Mouse (Mus musculus) CH12.LX (cell line): ENCODE data around the gene Car10.

Experiments used
- CTCF ChIP-seq, 2 experiments: IDR thresholded peaks in 1 of 2; conservative IDR thresholded peaks in 1 of 2; 2 replicates each; pipeline ENCODE4 v1.5.1; 2011 to 2012; ENCODE audit warnings: low read depth in 2 of 2, low read length in 2 of 2, improper control_type of control experiment in 1 of 2, inconsistent platforms in 1 of 2, mild to moderate bottlenecking in 1 of 2, moderate library complexity in 1 of 2
- GABPA ChIP-seq: IDR thresholded peaks from 2 replicates; pipeline ENCODE4 v1.6.1; 2012; ENCODE audit warnings: low read depth, low read length, improper control_type of control experiment, inconsistent platforms; ENCODE audit not compliant: insufficient replicate concordance
- MAFK ChIP-seq: IDR thresholded peaks from 2 replicates; pipeline ENCODE4 v1.6.1; 2011; ENCODE audit warnings: low read length, improper control_type of control experiment; ENCODE audit not compliant: insufficient replicate concordance
- MAX ChIP-seq: IDR thresholded peaks from 2 replicates; pipeline ENCODE4 v1.6.1; 2011; ENCODE audit warnings: low read length, improper control_type of control experiment
- MEF2A ChIP-seq: IDR thresholded peaks from 2 replicates; pipeline ENCODE4 v1.6.1; 2014; ENCODE audit warnings: low read depth, mild to moderate bottlenecking, inconsistent platforms, low read length, improper control_type of control experiment, borderline replicate concordance
- POLR2A ChIP-seq: IDR thresholded peaks from 2 replicates; pipeline ENCODE4 v1.6.1; 2011; ENCODE audit warnings: low read depth, mild to moderate bottlenecking, improper control_type of control experiment, low read length
- SMC3 ChIP-seq: IDR thresholded peaks from 2 replicates; pipeline ENCODE4 v1.6.1; 2011; ENCODE audit warnings: low read depth, low read length, improper control_type of control experiment
- TCF12 ChIP-seq: IDR thresholded peaks from 2 replicates; pipeline ENCODE4 v1.6.1; 2014; ENCODE audit warnings: low read depth, mild to moderate bottlenecking, inconsistent platforms, low read length, improper control_type of control experiment
- UBTF ChIP-seq: IDR thresholded peaks from 2 replicates; pipeline ENCODE4 v1.6.1; 2012; ENCODE audit warnings: low read depth, mild to moderate bottlenecking, inconsistent platforms, low read length, improper control_type of control experiment, moderate library complexity
- USF1 ChIP-seq: IDR thresholded peaks from 2 replicates; pipeline ENCODE4 v1.6.1; 2014; ENCODE audit warnings: low read depth, mild to moderate bottlenecking, inconsistent platforms, low read length, improper control_type of control experiment
- ZC3H11A ChIP-seq: IDR thresholded peaks from 2 replicates; pipeline ENCODE4 v1.6.1; 2012; ENCODE audit warnings: low read depth, mild to moderate bottlenecking, inconsistent platforms, low read length, improper control_type of control experiment

GRCm38 (mm10) chr11:93230057-93230456 is 132.2 kb downstream of the Car10 start:
- no peak for TF ChIP-seq MEF2A
- TF ChIP-seq MAX: no peak
- TF ChIP-seq POLR2A: no peak
- TF ChIP-seq GABPA: no peak
- TF ChIP-seq USF1: no peak
- no peak for TF ChIP-seq CTCF (conservative IDR thresholded peaks at IDR 0.05 in 1 of 2, IDR thresholded peaks at IDR 0.05 in 1 of 2; ENCODE audit: low read depth in 2 of 2, low read length in 2 of 2)
- TF ChIP-seq ZC3H11A: no peak
- TF ChIP-seq UBTF: no peak
- no peak for TF ChIP-seq TCF12
- no peak for TF ChIP-seq SMC3
- no peak for TF ChIP-seq MAFK
